Mouse (Mus musculus) thymus, adult 2 months (tissue): ENCODE data around the gene Tmem273.

ENCODE experiments used
- CTCF ChIP-seq: fragments of 200-500 bp; IDR thresholded peaks from 2 replicates; pipeline ENCODE4 v1.5.1; 2012; ENCODE audit warnings: mild to moderate bottlenecking, control low read depth, low read length, moderate library complexity, borderline replicate concordance; ENCODE audit not compliant: control insufficient read depth, poor library complexity, insufficient read depth; ENCODE audit errors: extremely low read depth
- POLR2A ChIP-seq: fragments of 200-500 bp; IDR thresholded peaks from 2 replicates; pipeline ENCODE4 v1.6.1; 2012; ENCODE audit warnings: mild to moderate bottlenecking, low read length, control low read depth, moderate library complexity; ENCODE audit not compliant: control insufficient read depth, poor library complexity, insufficient read depth; ENCODE audit errors: extremely low read depth

GRCm38 (mm10) chr14:32784130-32784747, 1.5 kb upstream of the Tmem273 start:
- TF ChIP-seq CTCF (no peak), POLR2A (no peak)
